Mouse (Mus musculus) spleen, embryonic (tissue): Measurements from ENCODE around the gene Bag6.

Experiments used
- CTCF ChIA-PET: fragments of 350-600 bp; sonication (Branson Sonifier 250); formaldehyde crosslinking; loops from one replicate; lab custom pipeline; 2022; lab: Charles Lee

The Bag6 gene

GRCm38 (mm10) chr17:35164568-35165450 lies 29.8 kb downstream of the Bag6 start, which contains the start of gene Prrc2a:
Gene Prrc2a (minus strand): TSS chr17:35164897.
- CTCF ChIA-PET, result interaction anchor here (0.8 kb wide), 1 partner anchor 58 kb away, joined by 3 read pairs; no protein-coding TSS in a partner anchor

GRCm38 (mm10) chr17:35165451-35166155 lies 30.6 kb downstream of the Bag6 start:
- CTCF ChIA-PET, result interaction anchor here (0.5 to 1.6 kb wide), 3 partner anchors 24 to 67 kb away, joined by 3 to 4 read pairs (median 4); no protein-coding TSS in a partner anchor

GRCm38 (mm10) chr17:35166352-35167035 lies 31.5 kb downstream of the Bag6 start:
- CTCF ChIA-PET, result interaction anchor here (0.6 to 1.6 kb wide), 5 partner anchors 23 to 970 kb away, joined by 3 to 8 read pairs (median 4); no protein-coding TSS in a partner anchor

- CTCF ChIA-PET, result interaction anchor here (1.1 to 1.9 kb wide), 4 partner anchors 21 to 78 kb away, joined by 3 to 12 read pairs (median 5); partner anchors contain the start of gene Atp6v1g2
Observed at GRCm38 (mm10) chr17:35167794-35168193, 32.8 kb downstream of the Bag6 start.

GRCm38 (mm10) chr17:35168541-35169207 lies 33.7 kb downstream of the Bag6 start:
- CTCF ChIA-PET, result interaction anchor here (0.6 to 1.9 kb wide), 10 partner anchors 10 to 131 kb away, joined by 3 to 12 read pairs (median 4); partner anchors contain the start of gene Atp6v1g2

- CTCF ChIA-PET, result interaction anchor here (0.6 to 1.1 kb wide), 7 partner anchors 23 to 87 kb away, joined by 3 to 21 read pairs (median 3); no protein-coding TSS in a partner anchor
Observed at GRCm38 (mm10) chr17:35172445-35173234, 37.7 kb downstream of the Bag6 start.

GRCm38 (mm10) chr17:35173329-35173728 lies 38.4 kb downstream of the Bag6 start:
- CTCF ChIA-PET, result interaction anchor here (1.8 kb wide), 1 partner anchor 59 kb away, joined by 4 read pairs; no protein-coding TSS in a partner anchor

- CTCF ChIA-PET, result interaction anchor here (0.6 to 1.8 kb wide), 3 partner anchors 56 to 802 kb away, joined by 3 to 7 read pairs (median 4); no protein-coding TSS in a partner anchor
Observed at GRCm38 (mm10) chr17:35174201-35174977, 39.4 kb downstream of the Bag6 start.

GRCm38 (mm10) chr17:35175382-35175781 lies 40.4 kb downstream of the Bag6 start:
- CTCF ChIA-PET, result no interaction called here

- CTCF ChIA-PET, result interaction anchor here (0.6 kb wide), 1 partner anchor 89 kb away, joined by 12 read pairs; no protein-coding TSS in a partner anchor
Observed at GRCm38 (mm10) chr17:35175968-35176367, 41.0 kb downstream of the Bag6 start, which contains the start of gene Aif1. Gene Aif1 (minus strand): TSS chr17:35176068.

- CTCF ChIA-PET, result interaction anchor here (0.5 to 1.5 kb wide), 6 partner anchors 8 to 54 kb away, joined by 3 to 5 read pairs (median 3); partner anchors contain the start of genes Atp6v1g2 and Ltb
Observed at GRCm38 (mm10) chr17:35178528-35178927, 43.5 kb downstream of the Bag6 start.

GRCm38 (mm10) chr17:35180093-35180492 lies 45.1 kb downstream of the Bag6 start:
- CTCF ChIA-PET, result interaction anchor here (1.2 kb wide), 1 partner anchor 17 kb away, joined by 3 read pairs; no protein-coding TSS in a partner anchor

- CTCF ChIA-PET, result interaction anchor here (0.5 to 0.7 kb wide), 3 partner anchors 12 to 845 kb away, joined by 3 to 26 read pairs (median 4); partner anchors contain the start of gene Nfkbil1
Observed at GRCm38 (mm10) chr17:35185639-35186611, 50.9 kb downstream of the Bag6 start.

GRCm38 (mm10) chr17:35186681-35187080 lies 51.7 kb downstream of the Bag6 start:
- CTCF ChIA-PET, result interaction anchor here (0.9 kb wide), 1 partner anchor 8 kb away, joined by 5 read pairs; no protein-coding TSS in a partner anchor

- CTCF ChIA-PET, result interaction anchor here (0.7 to 1.0 kb wide), 3 partner anchors 9 to 44 kb away, joined by 3 to 5 read pairs (median 4); no protein-coding TSS in a partner anchor
Observed at GRCm38 (mm10) chr17:35187345-35187744, 52.4 kb downstream of the Bag6 start.

GRCm38 (mm10) chr17:35187959-35188610 lies 53.1 kb downstream of the Bag6 start, which contains the start of gene Lst1:
Gene Lst1 (minus strand): TSS chr17:35188439.
- CTCF ChIA-PET, result interaction anchor here (0.7 to 1.0 kb wide), 2 partner anchors 18 to 43 kb away, joined by 3 to 4 read pairs; no protein-coding TSS in a partner anchor
